Comparison of ENCODE assay signal across 8 mouse cellular contexts in the genomic region with DNA sequence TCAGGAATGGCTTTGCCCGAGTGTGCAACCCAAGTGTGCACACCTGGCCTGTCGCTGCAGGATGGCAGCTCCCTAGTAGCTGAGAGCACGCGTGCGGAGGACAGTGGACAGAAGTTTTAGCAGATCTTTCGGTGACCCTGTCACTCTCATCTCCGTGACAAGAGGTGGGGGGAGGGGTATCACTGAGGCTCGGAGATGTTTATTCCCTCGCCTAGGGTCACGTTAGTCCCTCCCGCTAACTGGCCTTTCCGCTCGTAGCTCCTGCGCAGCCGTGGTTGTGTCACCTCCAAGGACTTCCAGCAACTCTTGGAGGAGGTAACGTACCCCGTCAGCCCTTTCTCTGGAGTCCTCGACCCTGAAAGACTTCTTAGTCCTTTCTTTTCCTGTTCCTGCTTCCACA. TPM values are rescaled to one million over a fixed set of nuclear protein-coding genes. Genes with fewer than 3 reads are reported as not detected.
A peak's percentile ranks its signal among the peaks of the same experiment; 100 is the strongest.
DNase-seq lines count a peak whose midpoint lies in the region; ATAC-seq and TF ChIP-seq lines count a peak whose summit lies in the region.

No protein-coding gene starts in this region.

- H3K9me3 ChIP-seq in hindbrain, embryonic 14.5 days (ENCODE audit: control insufficient read depth, low read length), result no peaks in the 10 kb centered on the region
- no peaks in the 10 kb centered on the region for H3K9me3 ChIP-seq in liver, embryonic 16.5 days (replicated peaks; ENCODE audit: control insufficient read depth, low read length)

- no peak for TF ChIP-seq CTCF in small intestine, adult 2 months (IDR thresholded peaks at IDR 0.05; ENCODE audit: extremely low read depth, insufficient read length, insufficient replicate concordance, low read depth, low read length)

- H3K4me1 ChIP-seq in hindbrain, embryonic 14.5 days (replicated peaks; ENCODE audit: control insufficient read depth, insufficient read depth, low read length), result peaks cover 27% of the 10 kb centered on the region
- peaks cover 43% of the 10 kb centered on the region for H3K4me1 ChIP-seq in liver, embryonic 16.5 days (ENCODE audit: control insufficient read depth, low read depth, low read length)
- peaks cover 20% of the 10 kb centered on the region for H3K4me1 ChIP-seq in small intestine, adult 2 months (ENCODE audit: control insufficient read depth, insufficient read depth, insufficient read length, low read length)

- peak overlapping the region; percentile 89 for H3K4me3 ChIP-seq in hindbrain, embryonic 14.5 days (replicated peaks; ENCODE audit: low read length)
- H3K4me3 ChIP-seq in liver, embryonic 16.5 days (ENCODE audit: low read depth, low read length), result peak overlapping the region; percentile 98
- peak overlapping the region; percentile 86 for H3K4me3 ChIP-seq in small intestine, adult 2 months (ENCODE audit: low read depth, low read length)

- peak overlapping the region; percentile 81 for H3K9ac ChIP-seq in hindbrain, embryonic 14.5 days
- H3K9ac ChIP-seq in liver, embryonic 16.5 days (ENCODE audit: low read depth, low read length), result peak overlapping the region; percentile 91

- peaks cover 15% of the 10 kb centered on the region for H3K36me3 ChIP-seq in hindbrain, embryonic 14.5 days (replicated peaks; ENCODE audit: control insufficient read depth, insufficient read depth)
- H3K36me3 ChIP-seq in liver, embryonic 16.5 days (ENCODE audit: control insufficient read depth, insufficient read depth), result no peaks in the 10 kb centered on the region; the same call in 1 of the 2 replicates
- H3K36me3 ChIP-seq in small intestine, adult 2 months (ENCODE audit: control insufficient read depth, insufficient read depth, low read length), result peaks cover 3% of the 10 kb centered on the region; the same call in 1 of the 2 replicates

- peak; percentile 32 to 46 for DNase-seq in lung, adult 18-20 months
- DNase-seq in lung, postnatal 14 days, result no peak
- DNase-seq in c-Kit-positive CD71-positive TER-119-negative erythroid progenitor cells, embryonic 14.5 days (ENCODE audit: low read depth), result peak; percentile 37
- DNase-seq in hindbrain, embryonic 14.5 days (ENCODE audit: low spot score), result peak; percentile 34
- no peak for DNase-seq in layer of hippocampus, adult 18-20 months (ENCODE audit: low spot score in 2 of 2)
- no peak for DNase-seq in spleen, postnatal 14 days (ENCODE audit: low spot score in 2 of 2)

- no peaks in the 10 kb centered on the region for H3K27me3 ChIP-seq in hindbrain, embryonic 14.5 days (ENCODE audit: control insufficient read depth, insufficient read depth, low read length)
- no peaks in the 10 kb centered on the region for H3K27me3 ChIP-seq in liver, embryonic 16.5 days (ENCODE audit: control insufficient read depth, insufficient read depth, low read depth, low read length)
- no peaks in the 10 kb centered on the region for H3K27me3 ChIP-seq in small intestine, adult 2 months (ENCODE audit: control insufficient read depth, insufficient read depth, low read length)

- no peak for ATAC-seq in hindbrain, embryonic 14.5 days (ENCODE audit: low FRiP score)
- no peak; the same call in 1 of the 2 replicates for ATAC-seq in liver, embryonic 16.5 days (ENCODE audit: low read depth)

- peak overlapping the region; percentile 97 for H3K27ac ChIP-seq in hindbrain, embryonic 14.5 days
- peak overlapping the region; percentile 98 for H3K27ac ChIP-seq in liver, embryonic 16.5 days (ENCODE audit: low read length)
- peak overlapping the region; percentile 50 for H3K27ac ChIP-seq in small intestine, adult 2 months (ENCODE audit: insufficient read depth, low read depth, low read length)

- under 1% methylated on average over 18 of the region's 18 CpGs for WGBS in hindbrain, embryonic 14.5 days
- WGBS in liver, embryonic 16.5 days (ENCODE audit: insufficient replicate concordance), result under 1% methylated on average over 18 of the region's 18 CpGs
- WGBS in small intestine, adult 2 months, result under 1% methylated on average over 18 of the region's 18 CpGs

- peak overlapping the region; percentile 95 for H3K4me2 ChIP-seq in hindbrain, embryonic 14.5 days (replicated peaks)
- peak overlapping the region; percentile 98 for H3K4me2 ChIP-seq in liver, embryonic 16.5 days (ENCODE audit: low read depth, low read length)

- no peak for TF ChIP-seq POLR2A in small intestine, adult 2 months (IDR thresholded peaks at IDR 0.05; ENCODE audit: low read depth, low read length)

RNA-seq across cellular contexts. Expression of gene Ogfod2, which starts 0.4 kb away (rescaled TPM):
- 21.8 and 26.4 TPM in 2 replicates for polyA plus RNA-seq in hindbrain, embryonic 14.5 days (2014; fragmentation: Nextera tagmentation; extraction: Ambion mirVana)
- polyA plus RNA-seq in liver, embryonic 16.5 days (2015; fragmentation: Nextera tagmentation; extraction: Ambion mirVana), result 15.0 and 15.7 TPM in 2 replicates
- 44.0 and 48.7 TPM in 2 replicates for polyA plus RNA-seq in small intestine, adult 2 months (2012; rRNA removed)
- 10 to 100 TPM; 34.4 to 35.3 TPM for total RNA-seq in layer of hippocampus, adult 18-20 months (2021)

RNA-seq across cellular contexts. Expression of gene Arl6ip4, which starts 3.4 kb away (rescaled TPM):
- 62.6 and 72.1 TPM in 2 replicates for polyA plus RNA-seq in hindbrain, embryonic 14.5 days (2014; fragmentation: Nextera tagmentation; extraction: Ambion mirVana)
- 46.9 and 47.9 TPM in 2 replicates for polyA plus RNA-seq in liver, embryonic 16.5 days (2015; fragmentation: Nextera tagmentation; extraction: Ambion mirVana)
- 12.7 and 19.6 TPM in 2 replicates for polyA plus RNA-seq in small intestine, adult 2 months (2012; rRNA removed)
- total RNA-seq in layer of hippocampus, adult 18-20 months (2021), result 10 to 100 TPM; 48.3 to 54.6 TPM

RNA-seq across cellular contexts. Expression of gene Abcb9, which starts 16.9 kb away (rescaled TPM):
- polyA plus RNA-seq in hindbrain, embryonic 14.5 days (2014; fragmentation: Nextera tagmentation; extraction: Ambion mirVana), result 13.2 and 14.5 TPM in 2 replicates
- polyA plus RNA-seq in liver, embryonic 16.5 days (2015; fragmentation: Nextera tagmentation; extraction: Ambion mirVana), result 6.4 and 6.7 TPM in 2 replicates
- 11.9 and 21.2 TPM in 2 replicates for polyA plus RNA-seq in small intestine, adult 2 months (2012; rRNA removed)
- 10 to 100 TPM; 30.6 to 33.4 TPM for total RNA-seq in layer of hippocampus, adult 18-20 months (2021)

Comparison
In these comparisons a context has a peak if more than half of its experiments do, and no peak if none do; other contexts are left out.
1. DNase-seq: peak in lung, adult 18-20 months (2 of 2), c-Kit-positive CD71-positive TER-119-negative erythroid progenitor cells, embryonic 14.5 days (single experiment) and hindbrain, embryonic 14.5 days (single experiment); none in lung, postnatal 14 days (single experiment), layer of hippocampus, adult 18-20 months (0 of 2) and spleen, postnatal 14 days (0 of 2).
2. Peak in every context shown above with its lines, with median percentiles within 50 percentile points of each other: H3K27ac ChIP-seq and H3K4me3 ChIP-seq.